Mouse (Mus musculus) megakaryocyte, embryonic 14.5 days (primary cell): Measurements from ENCODE around the gene Scml4.

Source experiments
- FLI1 ChIP-seq: IDR thresholded peaks from 2 replicates; pipeline ENCODE4 v1.6.1; 2012; ENCODE audit warnings: low read length, inconsistent platforms, mixed read lengths
- GATA1 ChIP-seq: IDR thresholded peaks from 3 replicates; pipeline ENCODE4 v1.6.1; 2012; ENCODE audit warnings: mixed read lengths, low read length, inconsistent platforms, borderline replicate concordance

GRCm38 (mm10) chr10:42869467-42869866, 9.3 kb downstream of the Scml4 start:
- TF ChIP-seq GATA1, result no peak
- no peak for TF ChIP-seq FLI1
